Mouse (Mus musculus): ENCODE data around the gene Cd163l1.

The Cd163l1 gene

DNA sequence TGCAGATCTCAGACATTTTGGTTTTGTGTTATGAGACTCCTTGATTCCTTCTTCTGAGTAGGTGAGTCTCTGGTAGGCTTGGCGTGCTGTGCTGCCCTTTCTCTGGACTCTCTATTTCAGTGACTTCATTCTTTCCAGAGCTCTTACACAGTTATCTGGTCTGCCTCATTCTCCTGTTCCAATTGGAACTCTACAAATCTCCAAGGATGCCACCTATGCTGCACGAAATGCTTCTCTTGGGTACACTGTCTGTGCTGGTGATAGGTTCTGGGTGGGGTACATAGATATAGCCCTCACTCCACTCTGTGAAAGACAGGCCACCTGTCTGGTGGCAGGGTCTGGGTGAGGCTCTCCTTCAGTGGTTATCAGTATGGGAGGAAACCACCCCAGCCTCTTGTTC, at the start of gene Cd163l1:
TSS of gene Cd163l1 (plus strand) at position 301 of the 400 bp plus-strand sequence.
- in situ Hi-C loops (cut with MboI; ENCODE audit: unreplicated experiment in 2 of 2), result no loop called here

DNA sequence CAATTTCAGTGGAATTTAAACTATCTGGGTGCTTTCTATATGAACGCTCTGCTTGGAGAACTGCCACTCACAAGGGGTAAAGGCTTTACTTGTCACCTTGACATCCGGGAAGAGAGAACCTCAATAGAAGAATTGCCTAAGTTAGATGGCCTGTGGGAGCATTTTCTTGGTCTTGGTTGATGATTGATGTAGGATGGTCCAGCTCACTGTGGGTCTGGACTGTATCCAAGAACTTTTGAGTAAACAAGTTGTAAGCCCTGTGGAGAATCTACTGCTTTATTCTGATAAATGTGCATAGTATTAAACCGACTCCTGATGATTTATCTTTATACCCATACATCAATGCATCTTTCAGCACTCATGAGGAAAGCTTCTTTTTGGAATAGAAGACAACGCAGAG, 48.7 kb upstream of the Cd163l1 start:
- in situ Hi-C loops (cut with MboI; ENCODE audit: unreplicated experiment in 2 of 2), result loop anchor here in 1 of 2 experiments (25.0 kb wide), 1 partner anchor 618 kb away; the partner anchor contains the start of gene Syce1

DNA sequence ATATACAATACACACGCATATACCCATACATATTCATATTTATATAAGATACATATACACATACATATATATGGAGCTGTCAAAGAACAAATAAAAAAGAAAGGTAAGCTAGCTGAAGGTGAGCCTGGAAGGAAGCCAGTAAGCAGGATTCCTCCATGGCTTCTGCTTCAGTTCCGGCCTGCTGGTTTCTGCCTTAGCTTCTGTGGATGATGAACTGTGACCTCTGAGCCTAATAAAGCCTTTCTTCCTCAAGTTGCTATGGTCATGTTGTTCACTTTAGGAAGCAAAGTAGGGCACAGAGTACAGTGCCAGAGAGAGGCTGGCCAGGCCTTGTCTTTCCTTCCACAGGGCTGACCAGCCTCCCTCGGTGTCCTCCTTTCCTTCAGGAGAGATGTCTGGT, 47.2 kb upstream of the Cd163l1 start:
- in situ Hi-C loops (cut with MboI; ENCODE audit: unreplicated experiment in 2 of 2), result loop anchor here in 1 of 2 experiments (25.0 kb wide), 1 partner anchor 616 kb away; the partner anchor contains the start of gene Syce1

DNA sequence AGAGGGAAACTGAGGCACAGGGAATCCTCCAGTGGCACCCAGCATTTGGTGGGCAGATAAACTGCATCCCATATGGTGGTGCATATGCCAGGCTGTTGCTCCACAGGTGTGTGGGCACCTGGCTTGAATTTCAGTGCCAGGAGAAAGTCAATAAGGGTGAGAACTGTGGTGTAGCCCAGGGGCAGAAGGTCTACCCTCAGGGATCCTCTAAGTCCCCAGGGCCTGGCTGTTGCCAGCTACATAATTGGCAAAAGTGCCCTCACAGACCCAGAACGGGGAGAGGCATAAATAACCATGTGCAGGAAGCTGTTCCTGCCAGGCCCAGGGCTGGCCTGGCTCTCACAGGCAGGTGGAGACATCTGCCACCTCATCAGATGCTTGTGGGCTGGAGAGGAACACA, 45.1 kb upstream of the Cd163l1 start, which contains the start of gene Olfr523:
TSS of gene Olfr523 (plus strand) at position 282 of the 400 bp plus-strand sequence.
- in situ Hi-C loops (cut with MboI; ENCODE audit: unreplicated experiment in 2 of 2), result loop anchor here in 1 of 2 experiments (25.0 kb wide), 1 partner anchor 614 kb away; the partner anchor contains the start of gene Syce1

DNA sequence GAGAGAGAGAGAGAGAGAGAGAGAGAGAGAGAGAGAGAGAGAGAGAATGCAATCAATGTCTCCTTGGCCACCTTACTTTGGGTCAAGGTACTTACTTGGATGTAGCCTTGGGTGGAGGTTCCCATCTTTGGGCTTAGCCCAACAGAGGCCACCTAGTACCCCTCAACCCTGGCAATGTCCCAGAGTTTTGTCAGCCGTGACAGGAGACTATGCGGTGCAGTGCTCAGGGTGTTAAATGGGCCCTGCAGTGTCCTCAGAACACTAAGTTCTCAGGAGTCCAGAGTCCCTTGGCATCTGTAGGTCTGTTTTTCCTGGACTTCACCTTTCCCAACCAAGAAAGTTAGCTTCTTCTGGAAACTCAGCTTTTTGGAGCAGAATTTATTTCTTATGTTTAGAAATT, 38.9 kb upstream of the Cd163l1 start:
- in situ Hi-C loops (cut with MboI; ENCODE audit: unreplicated experiment in 2 of 2), result no loop called here

DNA sequence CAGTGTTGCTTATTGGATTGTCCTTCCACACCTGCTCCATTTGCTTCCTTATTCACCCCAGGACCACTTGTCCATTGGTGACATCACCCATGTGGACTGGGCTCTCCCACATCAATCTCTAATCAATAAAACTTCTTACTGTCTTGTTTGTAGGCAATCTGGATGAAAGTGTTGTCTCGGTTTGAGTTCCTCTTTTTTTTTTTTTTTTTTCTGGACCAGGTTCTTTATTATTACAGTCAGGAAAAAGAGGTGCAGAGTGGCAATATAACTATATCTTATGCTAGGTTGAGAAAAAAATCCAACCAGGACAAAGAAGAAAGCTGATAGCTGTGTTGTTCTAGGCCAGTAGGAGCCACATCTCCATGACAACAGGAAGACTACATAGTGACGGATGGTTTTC, 37.4 kb upstream of the Cd163l1 start:
- in situ Hi-C loops (cut with MboI; ENCODE audit: unreplicated experiment in 2 of 2), result no loop called here

DNA sequence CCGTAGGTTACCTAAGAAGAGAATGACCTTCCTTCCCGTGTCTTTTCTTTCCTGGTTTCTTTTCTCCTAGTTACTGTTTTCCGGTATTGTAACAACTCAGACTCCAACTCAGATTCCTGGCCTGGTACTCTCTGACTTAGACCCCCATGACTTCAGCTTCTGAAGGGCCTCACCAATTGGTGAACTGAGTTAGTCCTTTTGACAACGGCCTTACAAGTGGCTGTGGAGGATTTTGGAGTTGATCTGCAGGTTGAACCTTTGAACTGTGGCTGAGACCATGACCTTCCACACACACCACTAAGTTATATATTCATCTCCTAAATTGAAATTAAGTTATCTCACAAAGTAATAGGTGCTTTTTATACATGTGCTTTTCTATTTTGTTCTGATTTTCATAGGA, 33.9 kb upstream of the Cd163l1 start:
- in situ Hi-C loops (cut with MboI; ENCODE audit: unreplicated experiment in 2 of 2), result no loop called here

DNA sequence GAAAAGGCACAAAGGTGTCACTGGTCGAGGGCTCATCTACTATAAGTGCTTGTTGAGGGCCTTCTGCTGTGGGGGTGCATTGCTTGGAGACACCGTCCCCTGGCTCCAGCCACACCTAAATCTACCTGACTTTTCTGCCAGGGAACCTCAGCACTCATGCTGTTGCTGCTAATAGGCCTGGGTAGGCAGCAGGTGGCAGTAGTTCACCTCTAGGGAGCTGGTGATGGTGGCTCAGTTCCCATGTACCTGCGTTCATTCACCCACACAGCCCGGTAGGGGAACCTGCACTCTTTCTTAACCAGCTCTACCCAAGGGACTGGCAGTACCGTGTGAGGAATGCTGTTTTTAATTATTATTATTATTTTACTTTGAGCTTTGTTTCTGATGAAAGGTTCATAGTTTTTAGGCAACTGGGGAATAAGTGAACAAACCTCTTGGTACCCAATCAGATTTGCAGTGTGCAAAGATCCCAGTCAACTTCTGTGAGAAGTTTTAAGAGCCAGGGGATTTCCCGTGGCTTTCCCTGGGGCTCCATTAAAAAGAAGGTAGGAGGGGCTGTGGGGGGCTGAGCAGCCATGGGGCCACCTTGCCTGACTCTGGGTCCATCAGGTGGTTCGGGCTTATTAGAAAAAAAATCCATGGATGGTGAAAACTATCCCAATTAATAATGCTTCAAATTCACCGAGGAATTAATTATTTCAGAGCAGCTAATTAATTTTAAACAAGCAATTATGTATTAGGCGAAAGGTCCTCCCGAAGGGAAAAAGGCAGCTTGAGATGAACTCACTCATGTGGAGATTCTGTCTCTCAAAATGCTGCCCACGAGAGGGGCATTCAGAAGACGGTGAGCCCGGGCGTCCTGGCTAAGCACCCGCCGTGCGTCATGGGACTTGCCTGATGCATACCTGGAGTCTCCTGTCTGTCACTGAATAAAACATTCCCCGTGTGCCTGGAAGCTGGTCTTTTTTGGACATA, 31.1 kb upstream of the Cd163l1 start:
- in situ Hi-C loops (cut with MboI; ENCODE audit: unreplicated experiment in 2 of 2), result no loop called here

DNA sequence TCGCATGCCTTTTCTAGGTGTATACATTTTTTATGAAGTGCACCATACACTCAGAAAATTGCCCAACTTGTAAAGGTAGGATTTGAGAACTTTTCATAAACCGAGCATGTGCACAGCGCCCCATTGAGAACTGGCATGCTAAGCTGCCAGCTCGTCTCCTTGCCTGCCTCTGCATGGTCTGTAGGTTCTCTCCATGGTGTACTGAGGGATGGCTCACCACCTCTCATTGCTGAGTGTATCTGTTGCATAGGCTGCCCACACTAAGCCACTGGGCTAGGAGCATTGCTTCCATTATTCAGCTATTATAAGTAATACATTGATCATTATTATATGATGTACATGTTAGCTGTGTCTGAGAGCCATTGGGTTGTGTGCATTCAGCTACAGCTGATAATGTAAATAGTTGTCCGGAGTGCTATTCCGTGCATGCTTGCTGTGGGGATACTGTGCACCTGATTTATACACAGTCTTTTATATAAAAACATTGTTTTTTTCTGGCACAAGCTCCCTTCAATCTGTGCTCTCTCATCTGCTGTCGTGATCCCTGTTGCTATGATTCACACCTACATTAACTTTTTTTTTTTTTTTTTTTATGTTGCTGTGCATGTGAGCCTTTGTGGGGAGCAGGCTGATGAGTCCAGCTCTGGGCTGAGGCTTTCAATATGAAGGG, 30.2 kb upstream of the Cd163l1 start:
- in situ Hi-C loops (cut with MboI; ENCODE audit: unreplicated experiment in 2 of 2), result no loop called here

DNA sequence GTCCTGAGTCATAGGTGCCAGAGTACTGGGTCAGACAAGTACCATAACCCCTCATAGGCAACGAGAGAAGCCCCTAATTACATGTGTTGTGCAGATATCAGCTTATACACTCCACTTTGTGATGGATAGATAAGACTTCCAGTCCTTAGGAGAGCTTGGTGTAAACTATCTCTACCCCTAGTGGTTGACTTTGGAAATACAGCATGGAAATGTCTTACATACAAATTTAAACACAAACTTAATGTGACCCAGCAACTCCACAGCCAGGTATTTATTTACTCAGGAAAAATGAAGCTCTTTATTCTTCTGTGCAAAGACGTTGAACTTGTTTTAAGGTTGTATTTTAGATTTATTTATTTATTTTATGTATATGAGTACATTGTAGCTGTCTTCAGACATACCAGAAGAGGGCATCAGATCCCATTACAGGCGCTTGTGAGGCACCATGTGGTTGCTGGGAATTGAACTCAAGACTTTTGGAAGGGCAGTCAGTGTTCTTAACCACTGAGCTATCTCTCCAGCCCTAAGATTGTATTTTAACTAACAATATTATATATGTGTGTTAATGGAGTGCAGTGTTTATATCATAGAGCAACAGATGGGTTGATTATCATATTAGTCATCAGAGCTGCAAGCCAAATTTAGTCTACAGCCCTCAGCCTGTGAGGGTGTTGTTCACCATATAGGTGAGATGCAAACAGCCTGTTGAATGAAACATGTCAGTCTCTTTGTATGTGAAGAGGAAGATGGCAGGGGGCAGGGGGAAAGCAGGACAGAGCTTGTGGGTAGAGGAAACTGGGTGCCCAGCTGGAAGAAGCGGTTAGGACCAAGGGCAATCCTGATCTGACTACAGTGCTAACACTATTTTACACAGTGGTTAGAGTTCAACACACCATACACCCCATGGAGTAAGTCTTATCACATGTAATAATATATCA, 29.4 kb upstream of the Cd163l1 start:
- in situ Hi-C loops (cut with MboI; ENCODE audit: unreplicated experiment in 2 of 2), result no loop called here

DNA sequence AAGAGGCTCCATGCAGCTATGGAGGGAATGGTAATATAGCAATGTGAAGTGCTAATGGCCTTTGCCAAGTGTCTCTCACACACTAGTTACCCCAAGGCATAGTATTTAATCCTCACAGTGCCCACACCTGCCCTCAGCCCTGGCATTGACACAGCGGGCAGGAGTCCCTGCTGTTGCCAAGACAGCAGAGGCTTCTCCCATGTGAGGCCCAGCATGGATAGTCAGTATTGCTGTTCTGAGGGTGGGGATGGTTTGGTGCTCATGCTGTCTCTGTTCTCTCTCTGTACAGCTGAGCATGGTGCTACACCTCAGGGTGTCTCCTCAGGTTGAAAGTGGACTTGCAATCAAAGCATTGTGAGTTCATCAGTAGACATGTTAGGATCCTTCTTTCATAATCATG, 27.6 kb upstream of the Cd163l1 start:
- in situ Hi-C loops (cut with MboI; ENCODE audit: unreplicated experiment in 2 of 2), result no loop called here

DNA sequence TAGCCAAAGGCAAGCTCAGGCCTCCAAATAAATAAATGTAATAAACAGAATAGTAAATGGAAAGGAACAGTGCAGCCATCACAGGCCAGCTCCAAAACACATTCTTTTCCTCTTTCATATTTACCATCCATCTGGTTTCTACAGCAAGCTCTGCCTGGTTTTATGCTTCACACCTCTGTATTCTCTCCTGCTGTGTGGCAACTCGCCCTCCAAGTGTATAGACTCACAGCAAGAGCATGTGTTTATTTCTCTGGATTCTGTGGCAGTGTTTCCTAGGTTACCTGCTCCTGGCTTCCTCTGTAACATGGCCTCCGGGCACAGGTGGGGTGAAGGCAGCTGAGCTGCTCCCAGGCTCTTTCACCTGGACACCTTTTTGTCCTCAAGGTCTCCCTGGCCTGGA, 25.6 kb upstream of the Cd163l1 start:
- in situ Hi-C loops (cut with MboI; ENCODE audit: unreplicated experiment in 2 of 2), result no loop called here

DNA sequence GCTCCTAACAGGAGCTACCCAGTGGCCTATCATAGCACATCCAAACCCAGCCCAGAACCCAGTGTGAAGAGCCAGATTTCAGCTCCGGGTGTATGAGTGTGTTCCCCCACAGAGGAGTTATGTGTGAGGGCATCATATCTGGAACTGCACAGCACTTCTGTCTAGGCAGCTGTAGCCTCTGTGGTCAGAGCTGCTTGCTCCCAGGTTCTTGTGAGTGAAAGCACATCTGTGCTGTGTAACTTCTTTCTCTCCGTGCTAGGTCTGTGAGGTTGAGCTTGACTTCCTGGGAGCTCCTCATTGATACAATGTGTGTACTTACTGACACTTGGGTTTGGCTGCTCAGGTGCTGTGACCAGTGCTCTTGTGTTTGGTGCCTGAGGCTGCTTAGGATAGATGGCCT, 25.2 kb upstream of the Cd163l1 start:
- in situ Hi-C loops (cut with MboI; ENCODE audit: unreplicated experiment in 2 of 2), result no loop called here

DNA sequence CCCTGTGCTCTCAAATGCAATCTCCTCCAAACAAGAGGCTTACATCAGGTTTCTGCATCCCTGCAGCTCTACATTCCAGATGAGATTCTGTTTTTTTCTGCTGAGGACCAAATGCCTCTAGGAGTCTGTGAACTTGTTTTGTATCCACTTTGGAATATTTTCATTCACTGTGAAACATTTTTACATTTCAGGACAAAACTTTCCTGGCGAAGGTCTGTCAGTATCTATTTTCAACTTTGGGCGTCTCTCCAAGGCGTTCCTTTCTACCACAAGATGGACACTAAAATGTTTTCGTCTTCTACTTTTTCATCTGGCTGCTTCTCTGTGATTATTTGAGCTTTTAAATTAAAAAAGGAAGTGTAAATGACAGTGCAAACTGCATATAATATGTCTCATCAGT, 24.0 kb upstream of the Cd163l1 start:
- in situ Hi-C loops (cut with MboI; ENCODE audit: unreplicated experiment in 2 of 2), result no loop called here

DNA sequence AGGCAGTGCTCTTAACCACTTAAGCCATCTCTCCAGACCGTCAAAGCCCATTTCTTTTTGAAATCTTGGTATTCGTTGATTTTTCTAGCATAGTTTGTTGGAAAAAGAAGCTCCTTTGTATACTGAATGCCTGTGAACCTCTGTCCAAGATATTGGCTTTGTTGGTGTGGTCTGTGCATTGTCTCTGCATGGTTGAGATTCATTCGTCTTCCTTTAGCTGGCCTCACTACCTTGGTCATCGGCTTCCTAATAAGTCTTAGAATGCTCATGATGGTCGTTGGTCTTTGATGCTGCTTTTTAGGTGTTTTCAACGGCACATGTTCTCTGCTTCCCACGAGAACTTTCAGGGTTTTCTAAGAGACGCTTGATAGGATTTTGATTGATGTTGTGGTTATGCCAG, 22.1 kb upstream of the Cd163l1 start:
- in situ Hi-C loops (cut with MboI; ENCODE audit: unreplicated experiment in 2 of 2), result no loop called here

DNA sequence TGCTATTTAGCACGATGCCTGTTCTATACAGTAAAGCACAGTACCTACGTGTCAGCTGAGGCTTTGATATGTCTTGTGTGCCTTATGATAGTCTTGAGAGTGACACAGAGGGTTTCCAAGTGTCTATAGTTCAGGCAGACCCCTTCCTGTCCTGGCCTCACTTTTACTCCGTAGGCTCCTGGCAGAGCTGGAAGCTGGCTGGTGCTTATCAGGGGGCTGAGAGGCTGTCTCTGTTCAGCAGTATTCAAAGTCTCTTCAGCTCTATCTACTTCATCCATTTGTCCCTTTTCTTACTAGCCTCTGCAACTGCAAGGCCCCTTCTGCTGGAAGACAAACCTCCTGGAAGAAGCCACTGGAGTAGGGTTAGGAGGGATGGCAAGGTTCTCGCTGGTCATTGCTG, 17.0 kb upstream of the Cd163l1 start:
- in situ Hi-C loops (cut with MboI; ENCODE audit: unreplicated experiment in 2 of 2), result no loop called here

DNA sequence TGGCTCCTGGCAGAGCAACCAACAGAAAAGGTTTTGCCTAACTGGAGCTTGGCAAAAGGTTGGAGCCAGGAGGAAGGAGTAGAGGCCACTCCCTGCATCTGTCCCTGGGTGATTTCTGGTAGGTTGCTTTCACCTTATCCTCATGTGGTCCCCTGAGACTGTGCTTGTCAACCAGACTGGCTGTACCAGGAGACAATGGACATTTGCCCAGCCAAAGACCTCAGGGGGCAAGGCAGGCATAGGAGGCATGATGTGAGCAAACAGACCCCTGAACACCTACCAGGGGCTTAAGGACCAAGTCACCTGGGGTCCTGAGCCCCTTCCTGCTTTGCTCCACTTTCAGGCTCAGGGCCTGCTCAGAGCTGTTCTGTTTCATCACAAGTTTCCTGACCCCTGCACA, 12.2 kb upstream of the Cd163l1 start, which contains the start of gene Olfr524:
TSS of gene Olfr524 (minus strand) at position 101 of the 400 bp plus-strand sequence.
- in situ Hi-C loops (cut with MboI; ENCODE audit: unreplicated experiment in 2 of 2), result no loop called here

DNA sequence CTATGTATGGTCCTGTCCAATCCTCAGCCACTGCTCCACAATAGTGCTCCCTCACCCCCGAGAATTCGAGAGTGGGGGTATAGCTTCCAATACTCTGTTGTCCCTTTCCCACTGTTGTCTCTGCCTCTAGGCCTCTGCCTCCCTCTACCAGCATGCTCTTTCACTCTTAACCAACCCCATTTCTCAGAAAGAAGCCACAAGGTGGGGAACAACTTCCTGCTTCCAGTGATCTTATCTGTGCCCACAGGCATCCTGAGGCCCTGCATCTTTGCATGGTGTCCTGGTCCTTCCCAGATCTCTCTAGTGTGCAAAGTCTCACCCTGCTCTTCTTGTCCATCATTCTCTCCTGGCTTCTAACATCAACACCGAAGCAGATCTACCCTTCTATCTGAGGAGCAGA, 11.2 kb upstream of the Cd163l1 start:
- in situ Hi-C loops (cut with MboI; ENCODE audit: unreplicated experiment in 2 of 2), result no loop called here

DNA sequence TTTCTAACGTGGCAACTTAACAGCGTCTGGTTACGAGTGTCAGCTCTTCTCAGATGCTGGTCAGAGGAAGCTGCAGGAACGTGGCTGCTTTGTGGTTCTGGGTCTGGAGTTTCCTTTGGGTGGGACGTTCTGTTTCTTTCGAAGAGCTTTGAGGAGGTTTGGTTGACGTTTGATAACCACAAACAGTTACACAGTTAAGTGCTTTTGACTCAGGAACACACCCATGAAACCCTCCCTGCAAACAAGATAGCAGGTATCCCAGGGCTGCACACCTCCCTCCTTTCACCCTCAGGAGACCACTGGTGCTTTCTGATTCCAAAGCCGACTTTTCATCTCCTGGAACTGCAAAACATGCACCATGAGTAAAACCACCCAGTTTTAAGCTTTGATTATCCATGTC, 9.9 kb upstream of the Cd163l1 start:
- in situ Hi-C loops (cut with MboI; ENCODE audit: unreplicated experiment in 2 of 2), result no loop called here

DNA sequence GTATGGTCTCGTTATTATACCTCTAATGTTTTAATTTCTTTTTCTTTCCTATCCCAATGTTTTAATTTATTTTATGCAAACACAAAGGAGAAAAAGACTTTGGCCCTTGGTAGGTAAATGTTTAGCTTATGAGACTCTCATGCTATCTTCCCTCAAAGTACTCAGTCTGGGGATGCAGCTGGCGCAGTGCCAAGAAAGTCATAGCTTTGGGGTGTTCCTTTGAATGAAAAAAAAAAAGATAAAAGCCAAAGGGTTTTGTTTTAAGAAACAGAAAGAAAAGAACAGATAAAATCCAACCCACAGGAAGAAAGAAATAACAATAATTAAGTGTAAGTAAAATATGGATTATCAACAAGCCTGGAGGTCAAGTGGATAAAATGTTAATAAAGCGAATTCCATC, 9.4 kb upstream of the Cd163l1 start:
- in situ Hi-C loops (cut with MboI; ENCODE audit: unreplicated experiment in 2 of 2), result no loop called here

Measured in v-Abl transformed pro-B cells (cell line).